Mouse (Mus musculus) limb, embryonic 15.5 days (tissue): ENCODE data around the gene Anxa5. TPM values are rescaled to one million over a fixed set of nuclear protein-coding genes. Genes with fewer than 3 reads are reported as not detected.
A peak's percentile ranks its signal among the peaks of the same experiment; 100 is the strongest.

Experiments
- ATAC-seq: fragments of 200-750 bp; cut with Nextera tagmentation; 2 replicates; pipeline ENCODE4 v1.8.0; 2017; ENCODE audit warnings: low read depth, moderate TSS enrichment; ENCODE audit not compliant: insufficient number of reproducible peaks, low FRiP score, low TSS enrichment
- H3K27ac ChIP-seq: fragments of 300-500 bp; sonication (generic); 2 replicates; pipeline ENCODE4 v1.5.1; 2015; ENCODE audit warnings: moderate library complexity, mild to moderate bottlenecking, inconsistent platforms
- H3K27me3 ChIP-seq: fragments of 300-500 bp; sonication (generic); 2 replicates; pipeline ENCODE4 v1.6.1; 2015; ENCODE audit warnings: inconsistent platforms
- H3K36me3 ChIP-seq: fragments of 300-500 bp; sonication (generic); 2 replicates; pipeline ENCODE4 v1.6.1; 2015; ENCODE audit warnings: inconsistent platforms
- H3K4me1 ChIP-seq: fragments of 300-500 bp; sonication (generic); 2 replicates; pipeline ENCODE4 v1.6.1; 2015; ENCODE audit warnings: inconsistent platforms
- H3K4me2 ChIP-seq: fragments of 300-500 bp; sonication (generic); 2 replicates; pipeline ENCODE4 v1.6.1; 2015; ENCODE audit warnings: mild to moderate bottlenecking, inconsistent platforms
- H3K4me3 ChIP-seq: fragments of 300-500 bp; sonication (generic); 2 replicates; pipeline ENCODE4 v1.5.1; 2015; ENCODE audit warnings: mild to moderate bottlenecking, inconsistent platforms
- H3K9ac ChIP-seq: fragments of 300-500 bp; sonication (generic); 2 replicates; pipeline ENCODE4 v1.6.1; 2015; ENCODE audit warnings: inconsistent platforms
- H3K9me3 ChIP-seq: fragments of 300-500 bp; sonication (generic); 2 replicates; pipeline ENCODE4 v1.6.1; 2016; ENCODE audit warnings: inconsistent platforms
- WGBS: fragments of 180-500 bp; shearing (Covaris S2); methylation state at CpG from one replicate; pipeline ENCODE4 v1.1.7; 2015; 5-methylcytosine and 5-hydroxymethylcytosine counted together
- microRNA-seq: library from miRNA; unstranded; fragments of <30 nt; microRNA quantifications from one replicate; pipeline ENCODE4, GENCODE M21; 2016
- polyA plus RNA-seq: library from polyadenylated mRNA; unstranded; fragments of >200 nt; fragmentation: Nextera tagmentation; extraction: Ambion mirVana; gene quantifications from 2 replicates; pipeline ENCODE4 v1.2.1, GENCODE M21; 2015

Anxa5 gene
- polyA plus RNA-seq, 1 experiment from 2014 or later = 540 TPM

- Histone ChIP-seq H3K4me3 (no peak overlapping the region), H3K4me1 (peaks cover 8% of the 10 kb centered on the region; the same call in 1 of the 2 replicates), H3K36me3 (peaks cover 9% of the 10 kb centered on the region), H3K27ac (no peak overlapping the region), H3K4me2 (no peak overlapping the region), H3K27me3 (no peaks in the 10 kb centered on the region), H3K9me3 (no peaks in the 10 kb centered on the region), H3K9ac (no peak overlapping the region)
- WGBS = 0% methylated on average over 2 of the region's 2 CpGs
- ATAC-seq = no peak
Measured at GRCm38 (mm10) chr3:36442426-36442825, 33.3 kb downstream of the Anxa5 start.

GRCm38 (mm10) chr3:36440280-36440679 lies 35.4 kb downstream of the Anxa5 start:
- Histone ChIP-seq H3K4me2 (no peak overlapping the region), H3K9me3 (no peaks in the 10 kb centered on the region), H3K27me3 (no peaks in the 10 kb centered on the region), H3K4me3 (no peak overlapping the region), H3K4me1 (peaks cover 8% of the 10 kb centered on the region; the same call in 1 of the 2 replicates), H3K36me3 (no peaks in the 10 kb centered on the region), H3K27ac (peak overlapping the region; percentile 34; the same call in 1 of the 2 replicates), H3K9ac (no peak overlapping the region)
- ATAC-seq = no peak
- WGBS = 61% methylated on average over 4 of the region's 4 CpGs

DNA sequence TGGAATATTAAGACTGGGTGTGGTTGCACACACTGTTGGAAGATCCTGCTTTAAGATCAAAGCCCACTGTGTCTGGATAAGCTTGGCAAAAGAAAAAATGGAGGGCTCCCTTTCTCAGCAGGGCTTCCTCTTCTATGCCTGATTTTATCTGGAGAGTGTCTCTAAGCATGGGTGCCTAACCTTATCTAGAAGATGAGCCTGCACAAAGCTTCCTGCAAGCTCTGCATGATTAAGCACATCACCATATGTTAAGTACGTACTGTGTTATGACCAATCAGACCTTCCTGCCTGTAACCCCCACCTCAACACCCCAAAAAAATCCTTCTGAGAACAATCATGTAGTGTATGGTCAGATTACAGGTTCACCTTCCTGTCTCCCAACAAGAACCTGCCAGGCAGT lies 45.3 kb downstream of the Anxa5 start:
- Histone ChIP-seq H3K4me2 (no peak overlapping the region), H3K4me3 (no peak overlapping the region), H3K9me3 (no peaks in the 10 kb centered on the region), H3K9ac (no peak overlapping the region), H3K4me1 (no peaks in the 10 kb centered on the region), H3K36me3 (no peaks in the 10 kb centered on the region), H3K27ac (no peak overlapping the region), H3K27me3 (no peaks in the 10 kb centered on the region)
- ATAC-seq = no peak
- 88% methylated on average over 1 of the region's 1 CpGs for WGBS

DNA sequence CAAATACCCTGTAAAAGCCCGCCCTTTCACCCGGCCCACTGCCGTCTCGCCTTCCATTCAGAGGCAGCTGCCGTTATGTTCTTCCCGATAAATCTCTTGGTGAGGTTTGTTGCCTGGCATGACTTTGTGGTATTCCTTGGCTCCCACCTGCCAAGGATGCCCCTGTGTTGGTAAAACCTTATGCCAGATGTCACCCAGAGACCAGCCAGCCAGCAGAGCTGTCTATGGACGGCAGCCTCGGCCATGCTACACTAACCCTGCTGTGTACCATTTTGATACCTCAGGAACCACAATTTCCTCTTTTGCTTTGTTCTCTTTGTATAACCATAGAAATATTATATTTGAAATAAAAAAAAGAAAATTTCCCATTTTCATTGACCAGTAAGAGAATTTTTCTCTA lies 48.3 kb downstream of the Anxa5 start:
- Histone ChIP-seq H3K4me2 (no peak overlapping the region), H3K4me3 (no peak overlapping the region), H3K4me1 (no peaks in the 10 kb centered on the region), H3K9ac (no peak overlapping the region), H3K9me3 (no peaks in the 10 kb centered on the region), H3K27me3 (no peaks in the 10 kb centered on the region), H3K36me3 (no peaks in the 10 kb centered on the region), H3K27ac (no peak overlapping the region)
- 93% methylated on average over 8 of the region's 8 CpGs for WGBS
- no peak for ATAC-seq

- Histone ChIP-seq H3K4me3 (no peak overlapping the region), H3K9me3 (no peaks in the 10 kb centered on the region), H3K27me3 (no peaks in the 10 kb centered on the region), H3K27ac (no peak overlapping the region), H3K4me2 (no peak overlapping the region), H3K4me1 (no peaks in the 10 kb centered on the region), H3K9ac (no peak overlapping the region), H3K36me3 (no peaks in the 10 kb centered on the region)
- ATAC-seq = no peak
- 77% methylated on average over 2 of the region's 2 CpGs for WGBS
Measured at GRCm38 (mm10) chr3:36409456-36409855, 66.2 kb downstream of the Anxa5 start.

DNA sequence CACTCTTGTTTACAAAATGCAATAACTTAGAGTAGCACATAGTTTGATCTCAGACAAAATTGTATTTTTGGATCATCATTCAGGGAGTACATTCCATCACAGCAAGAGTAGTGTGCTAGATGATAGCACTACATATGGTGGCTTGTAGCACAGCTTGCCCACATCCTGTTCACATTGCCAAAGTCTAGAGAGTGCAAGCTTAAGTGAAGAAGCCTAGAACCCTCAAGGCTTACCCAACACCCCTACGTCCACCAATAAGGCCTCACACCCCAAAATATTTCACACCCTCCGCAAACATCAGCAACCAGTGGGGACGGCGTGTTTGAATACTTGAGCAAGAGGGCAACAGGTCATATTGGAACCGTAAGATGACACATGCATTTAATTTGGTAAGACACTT lies 68.7 kb downstream of the Anxa5 start:
- Histone ChIP-seq H3K36me3 (no peaks in the 10 kb centered on the region), H3K4me3 (no peak overlapping the region), H3K9me3 (no peaks in the 10 kb centered on the region), H3K4me2 (no peak overlapping the region), H3K4me1 (no peaks in the 10 kb centered on the region), H3K9ac (no peak overlapping the region), H3K27me3 (no peaks in the 10 kb centered on the region), H3K27ac (no peak overlapping the region)
- no peak for ATAC-seq
- 91% methylated on average over 5 of the region's 5 CpGs for WGBS

DNA sequence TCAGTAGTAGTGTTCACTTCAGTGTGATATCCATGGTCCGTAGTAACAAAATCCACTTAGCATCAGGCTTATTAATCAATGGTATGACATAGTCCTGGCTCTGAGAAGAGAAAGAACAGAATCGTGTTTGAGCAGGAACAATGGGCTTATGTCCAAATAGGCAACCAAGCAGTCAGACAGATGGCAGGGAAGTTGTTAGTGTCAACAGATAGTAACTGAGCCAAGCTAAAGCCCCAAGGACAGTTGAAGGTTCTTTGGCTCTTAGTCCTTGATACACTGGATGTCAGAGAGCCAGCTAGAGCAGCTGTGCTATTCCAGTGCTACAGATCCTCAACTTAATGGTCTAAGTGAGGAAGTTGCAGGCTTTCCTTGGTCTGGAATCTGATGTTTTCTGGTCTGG lies 69.4 kb downstream of the Anxa5 start:
- H3K27me3 ChIP-seq = no peaks in the 10 kb centered on the region
- no peak for ATAC-seq
- no peaks in the 10 kb centered on the region for H3K4me1 ChIP-seq
- no peak overlapping the region for H3K27ac ChIP-seq
- no peak overlapping the region for H3K4me3 ChIP-seq
- no peak overlapping the region for H3K9ac ChIP-seq
- WGBS = 73% methylated on average over 2 of the region's 2 CpGs
- H3K9me3 ChIP-seq = no peaks in the 10 kb centered on the region
- H3K4me2 ChIP-seq = no peak overlapping the region
- H3K36me3 ChIP-seq = no peaks in the 10 kb centered on the region

DNA sequence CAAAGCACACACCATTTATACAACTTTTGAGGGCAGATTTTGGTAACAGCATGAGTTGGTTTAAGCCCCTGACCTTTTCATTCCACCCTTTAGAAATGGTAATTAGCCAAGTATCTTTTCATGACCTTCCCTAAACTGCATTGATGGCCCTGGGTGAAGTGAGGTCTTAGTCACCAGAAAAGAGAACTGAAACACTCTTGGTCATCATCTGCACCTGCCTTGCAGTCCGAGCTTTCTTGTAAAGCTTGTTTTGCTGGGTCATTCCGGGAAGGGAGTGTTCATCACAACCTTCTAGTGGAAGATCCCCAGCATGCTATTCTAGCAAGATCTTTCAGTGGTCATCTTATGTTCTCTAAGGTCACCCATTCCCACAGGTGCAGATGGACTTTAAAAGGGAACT lies 73.8 kb downstream of the Anxa5 start:
- H3K4me1 ChIP-seq = no peaks in the 10 kb centered on the region
- no peak overlapping the region for H3K4me2 ChIP-seq
- WGBS = 80% methylated on average over 2 of the region's 2 CpGs
- H3K9ac ChIP-seq = no peak overlapping the region
- no peaks in the 10 kb centered on the region for H3K36me3 ChIP-seq
- no peak overlapping the region for H3K27ac ChIP-seq
- H3K4me3 ChIP-seq = no peak overlapping the region
- H3K9me3 ChIP-seq = no peaks in the 10 kb centered on the region
- H3K27me3 ChIP-seq = no peaks in the 10 kb centered on the region
- no peak for ATAC-seq

DNA sequence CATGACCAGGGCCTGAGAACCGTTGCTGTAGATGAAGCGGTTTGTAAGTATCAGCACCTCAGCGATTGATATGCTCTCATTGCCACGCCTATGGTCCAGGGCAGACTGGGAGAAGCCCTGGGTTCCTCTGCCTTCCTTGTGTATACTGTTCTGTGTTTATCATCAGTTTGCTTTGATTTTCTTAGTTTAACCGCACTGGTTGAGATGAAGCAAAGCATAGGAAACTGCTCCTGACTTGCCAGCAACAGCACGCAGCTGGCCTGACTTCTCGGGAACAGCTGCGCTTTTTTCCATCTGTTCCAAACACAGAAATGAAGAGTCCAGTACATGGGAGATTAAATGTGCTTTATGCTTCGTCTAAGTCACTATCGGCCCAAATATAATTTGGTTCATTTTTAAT lies 75.0 kb downstream of the Anxa5 start:
- Histone ChIP-seq H3K27ac (no peak overlapping the region), H3K4me2 (no peak overlapping the region), H3K9ac (no peak overlapping the region), H3K27me3 (no peaks in the 10 kb centered on the region), H3K4me3 (no peak overlapping the region), H3K4me1 (no peaks in the 10 kb centered on the region), H3K36me3 (no peaks in the 10 kb centered on the region), H3K9me3 (no peaks in the 10 kb centered on the region)
- no peak for ATAC-seq
- WGBS = 59% methylated on average over 10 of the region's 10 CpGs

Small RNA genes within 50 kb of the gene (microRNA-seq; reads per million reads assigned to microRNA genes)
- gene Mir7009 = not detected

Other genes with a start within 250 kb of the Anxa5 start
- 2.2 and 2.4 TPM in 2 replicates for gene 1810062G17Rik, start within 50 bp of the Anxa5 start, polyA plus RNA-seq
- gene Gm11549, start 45.9 kb upstream of the Anxa5 start, polyA plus RNA-seq = 0.06 TPM in 1 of 2 replicates, not detected in the other
- 52.3 and 55.8 TPM in 2 replicates for gene Exosc9, start 76.7 kb upstream of the Anxa5 start, polyA plus RNA-seq
- 130 and 132 TPM in 2 replicates for gene Ccna2, start 96.3 kb upstream of the Anxa5 start, polyA plus RNA-seq
- gene Bbs7, start 137.6 kb upstream of the Anxa5 start, polyA plus RNA-seq = 14.0 and 15.1 TPM in 2 replicates
- 2.2 and 2.5 TPM in 2 replicates for gene Trpc3, start 214.3 kb upstream of the Anxa5 start, polyA plus RNA-seq